Mouse (Mus musculus): Measurements from ENCODE around the gene Zscan4e. TPM values are rescaled to one million over a fixed set of nuclear protein-coding genes. Genes with fewer than 3 reads are reported as not detected.
"Not testable (repeated sequence)": the region's sequence is repeated elsewhere in the genome, so short reads cannot be mapped to it uniquely, and the experiment has no call there.

Zscan4e gene
- polyA plus RNA-seq (2016; fragmentation: Nextera tagmentation; extraction: Ambion mirVana) = not detected in 2 replicates

GRCm38 (mm10) chr7:11310582-11310981, at the start of gene Zscan4e:
Gene Zscan4e, minus strand, starts transcription at chr7:11310682.
- not testable (repeated sequence) for H3K4me2 ChIP-seq; H3K4me1 ChIP-seq; ATAC-seq; H3K9ac ChIP-seq; H3K27ac ChIP-seq; H3K9me3 ChIP-seq (replicated peaks); H3K4me3 ChIP-seq; H3K27me3 ChIP-seq (replicated peaks); H3K36me3 ChIP-seq

Small RNA genes lying within 50 kb of the gene (microRNA-seq; reads per million reads assigned to microRNA genes)
- not detected for gene Gm23087
- not detected for gene Gm26248

Other genes starting within 250 kb of the Zscan4e start
- gene Zscan4-ps1, start 241.0 kb downstream of the Zscan4e start, polyA plus RNA-seq (2016; fragmentation: Nextera tagmentation; extraction: Ambion mirVana) = not detected in 2 replicates
- not detected in 2 replicates for gene Zscan4d, start 144.5 kb downstream of the Zscan4e start, polyA plus RNA-seq (2016; fragmentation: Nextera tagmentation; extraction: Ambion mirVana)
- gene Zscan4f, start 87.2 kb upstream of the Zscan4e start, polyA plus RNA-seq (2016; fragmentation: Nextera tagmentation; extraction: Ambion mirVana) = not detected in 2 replicates
- gene Zscan4-ps2, start 203.6 kb upstream of the Zscan4e start, polyA plus RNA-seq (2016; fragmentation: Nextera tagmentation; extraction: Ambion mirVana) = not detected in 2 replicates

Data from liver, embryonic 12.5 days (tissue).